8 mouse cellular contexts compared by ENCODE assay signal in genomic region chr6:128753610-128754224, GRCm38 (mm10). TPM values are rescaled to one million over a fixed set of nuclear protein-coding genes. Genes with fewer than 3 reads are reported as not detected.
A peak's percentile ranks its signal among the peaks of the same experiment; 100 is the strongest.
DNase-seq lines count a peak whose midpoint lies in the region; ATAC-seq and TF ChIP-seq lines count a peak whose summit lies in the region.
"Not testable (repeated sequence)": the region's sequence is repeated elsewhere in the genome, so short reads cannot be mapped to it uniquely, and the experiment has no call there.

No protein-coding gene starts in this region.

- H3K9me3 ChIP-seq in CH12.LX (replicated peaks; ENCODE audit: low read length); forebrain, embryonic 13.5 days (replicated peaks); heart, embryonic 16.5 days (replicated peaks; ENCODE audit: control insufficient read depth, low read length); liver, embryonic 12.5 days (replicated peaks); stomach, embryonic 14.5 days (ENCODE audit: control insufficient read depth, low read depth, low read length): not testable (repeated sequence)

- not testable (repeated sequence) for H3K27ac ChIP-seq in CH12.LX (ENCODE audit: insufficient read depth, low read depth); forebrain, embryonic 13.5 days; heart, embryonic 16.5 days (ENCODE audit: low read length); liver, embryonic 12.5 days; stomach, embryonic 14.5 days (ENCODE audit: low read length)

- H3K4me1 ChIP-seq in CH12.LX (ENCODE audit: control insufficient read depth in 1 of 2, insufficient read depth in 2 of 2); forebrain, embryonic 13.5 days; heart, embryonic 16.5 days (ENCODE audit: control insufficient read depth, insufficient read depth, low read length); liver, embryonic 12.5 days; stomach, embryonic 14.5 days (ENCODE audit: control insufficient read depth, insufficient read depth, low read length): not testable (repeated sequence)

- TF ChIP-seq EP300 in CH12.LX (IDR thresholded peaks at IDR 0.05; ENCODE audit: low read length): not testable (repeated sequence)

- ATAC-seq in forebrain, embryonic 13.5 days: peak; percentile 95
- ATAC-seq in heart, embryonic 16.5 days (replicated peaks; ENCODE audit: extremely low read depth, insufficient read depth, low FRiP score): peak; percentile 87
- ATAC-seq in liver, embryonic 12.5 days: peak; percentile 76
- ATAC-seq in stomach, embryonic 14.5 days (ENCODE audit: insufficient number of reproducible peaks, insufficient read depth, low FRiP score, low read depth): peak; percentile 74; the same call in 1 of the 2 replicates

- TF ChIP-seq POLR2A in CH12.LX (IDR thresholded peaks at IDR 0.05; ENCODE audit: low read depth, low read length): not testable (repeated sequence)

- H3K9ac ChIP-seq in CH12.LX (ENCODE audit: insufficient read depth, low read depth); forebrain, embryonic 13.5 days; heart, embryonic 16.5 days (ENCODE audit: low read length); liver, embryonic 12.5 days; stomach, embryonic 14.5 days (replicated peaks; ENCODE audit: low read depth, low read length): not testable (repeated sequence)

- WGBS in forebrain, embryonic 13.5 days: 36% methylated on average over 8 of the region's 8 CpGs
- 32% methylated on average over 8 of the region's 8 CpGs for WGBS in heart, embryonic 16.5 days
- WGBS in liver, embryonic 12.5 days (ENCODE audit: insufficient replicate concordance): 33% methylated on average over 8 of the region's 8 CpGs
- WGBS in stomach, embryonic 14.5 days: 33% methylated on average over 7 of the region's 8 CpGs

- peak; percentile 80 for TF ChIP-seq RAD21 in CH12.LX (IDR thresholded peaks at IDR 0.05; ENCODE audit: low read depth, low read length)

- H3K79me2 ChIP-seq in CH12.LX (replicated peaks; ENCODE audit: control insufficient read depth, extremely low read depth, insufficient read depth, poor library complexity, severe bottlenecking): not testable (repeated sequence)

- H3K36me3 ChIP-seq in CH12.LX (replicated peaks in 1 of 2; ENCODE audit: control insufficient read depth in 1 of 2, insufficient read depth in 1 of 2, low read length in 1 of 2); forebrain, embryonic 13.5 days (ENCODE audit: poor library complexity, severe bottlenecking); heart, embryonic 16.5 days (ENCODE audit: control insufficient read depth, insufficient read depth); liver, embryonic 12.5 days; stomach, embryonic 14.5 days (ENCODE audit: control insufficient read depth, insufficient read depth, low read length): not testable (repeated sequence)

- peak; percentile 60 for DNase-seq in CH12.LX (ENCODE audit: extremely low read depth)
- DNase-seq in cerebellum, adult 11 months: peak; percentile 77
- DNase-seq in kidney, postnatal 14 days: peak; percentile 88
- peak; percentile 70 for DNase-seq in neural tube, embryonic 10.5 days (ENCODE audit: extremely low spot score, low spot score)

- dilution Hi-C loops in CH12.LX (cut with MboI; ENCODE audit: extremely low pct_ligation_motif_present, extremely low pct_unique_long_range_greater_than_20kb, low sequenced_read_pairs): not testable (repeated sequence)

- H3K27me3 ChIP-seq in CH12.LX (replicated peaks); forebrain, embryonic 13.5 days; heart, embryonic 16.5 days (ENCODE audit: control insufficient read depth, insufficient read depth, low read length); liver, embryonic 12.5 days (replicated peaks); stomach, embryonic 14.5 days (ENCODE audit: control insufficient read depth, insufficient read depth, low read length): not testable (repeated sequence)

- peak; percentile 48 to 81; a peak in 3 of 4 replicates for TF ChIP-seq CTCF in CH12.LX (conservative IDR thresholded peaks at IDR 0.05 in 1 of 2, IDR thresholded peaks at IDR 0.05 in 1 of 2; ENCODE audit: low read depth in 2 of 2, low read length in 2 of 2)

- in situ Hi-C loops in CH12.LX (cut with MboI; ENCODE audit: low pct_ligation_motif_present, low pct_unique_long_range_greater_than_20kb, low sequenced_read_pairs): not testable (repeated sequence)

- not testable (repeated sequence) for H3K4me3 ChIP-seq in CH12.LX (replicated peaks in 1 of 3; ENCODE audit: low read depth in 2 of 3, low read length in 2 of 3, poor library complexity in 1 of 3); forebrain, embryonic 13.5 days; liver, embryonic 12.5 days; stomach, embryonic 14.5 days (ENCODE audit: low read depth, low read length)
- peak overlapping the region; percentile 16 for H3K4me3 ChIP-seq in heart, embryonic 16.5 days (ENCODE audit: low read length)

- not testable (repeated sequence) for H3K4me2 ChIP-seq in CH12.LX (ENCODE audit: insufficient read depth, low read depth, poor library complexity, severe bottlenecking)
- H3K4me2 ChIP-seq in forebrain, embryonic 13.5 days: peak overlapping the region; percentile 30; the same call in 1 of the 2 replicates
- peak overlapping the region; percentile 45 for H3K4me2 ChIP-seq in heart, embryonic 16.5 days (ENCODE audit: low read depth, low read length)
- H3K4me2 ChIP-seq in liver, embryonic 12.5 days: peak overlapping the region; percentile 34
- H3K4me2 ChIP-seq in stomach, embryonic 14.5 days (replicated peaks; ENCODE audit: low read depth, low read length): 0 out of 2 replicates have a peak overlapping the region, but pooled peaks have one; percentile 7

TF ChIP-seq in CH12.LX, 34 proteins besides CTCF, POLR2A, EP300 and RAD21:
- peak; percentile 78 for TF ChIP-seq SMC3 (IDR thresholded peaks at IDR 0.05; ENCODE audit: low read depth, low read length)
- TF ChIP-seq ZC3H11A (IDR thresholded peaks at IDR 0.05; ENCODE audit: low read depth, low read length): peak; percentile 21; the same call in 1 of the 2 replicates

RNA-seq across cellular contexts. Expression of gene Klrb1, which starts 30.9 kb away (rescaled TPM):
- 1.1 and 1.3 TPM in 2 replicates for total RNA-seq in CH12.LX (2012; rRNA removed)
- 1.1 and 1.3 TPM in 2 replicates for total RNA-seq in CH12.LX (2014; rRNA removed)
- polyA plus RNA-seq in CH12.LX (2012; ENCODE audit: insufficient read length, low read depth): 0.29 and 0.79 TPM in 2 replicates
- not detected in 2 replicates for polyA plus RNA-seq in forebrain, embryonic 13.5 days (2015; fragmentation: Nextera tagmentation; extraction: Ambion mirVana)
- polyA plus RNA-seq in heart, embryonic 16.5 days (2015; fragmentation: Nextera tagmentation; extraction: Ambion mirVana): not detected in 2 replicates
- polyA plus RNA-seq in liver, embryonic 12.5 days (2016; fragmentation: Nextera tagmentation; extraction: Ambion mirVana): not detected in 2 replicates
- polyA plus RNA-seq in stomach, embryonic 14.5 days (2014; fragmentation: Nextera tagmentation; extraction: Ambion mirVana): not detected in 2 replicates

RNA-seq across cellular contexts. Expression of gene Klrb1c, which starts 35.3 kb away (rescaled TPM):
- total RNA-seq in CH12.LX (2012; rRNA removed) (not detected in 2 replicates), CH12.LX (2014; rRNA removed) (not detected in 2 replicates)
- polyA plus RNA-seq in CH12.LX (2012; ENCODE audit: insufficient read length, low read depth): not detected in 2 replicates
- not detected in 2 replicates for polyA plus RNA-seq in forebrain, embryonic 13.5 days (2015; fragmentation: Nextera tagmentation; extraction: Ambion mirVana)
- polyA plus RNA-seq in heart, embryonic 16.5 days (2015; fragmentation: Nextera tagmentation; extraction: Ambion mirVana): 0.16 and 0.39 TPM in 2 replicates
- polyA plus RNA-seq in liver, embryonic 12.5 days (2016; fragmentation: Nextera tagmentation; extraction: Ambion mirVana): 0.10 TPM in 1 of 2 replicates, not detected in the other
- not detected in 2 replicates for polyA plus RNA-seq in stomach, embryonic 14.5 days (2014; fragmentation: Nextera tagmentation; extraction: Ambion mirVana)
